Mouse (Mus musculus): ENCODE data around the gene Traf3ip2. TPM values are rescaled to one million over a fixed set of nuclear protein-coding genes. Genes with fewer than 3 reads are reported as not detected.

Traf3ip2 gene
- polyA plus RNA-seq (2016; fragmentation: Nextera tagmentation; extraction: Ambion mirVana), result 5.5 and 9.5 TPM in 2 replicates

GRCm38 (mm10) chr10:39612633-39612988, at the start of gene Traf3ip2:
Gene Traf3ip2 (plus strand): TSS chr10:39612934.
- H3K27ac ChIP-seq (replicated peaks), result peak within 1 kb of the TSS; percentile 78
- no peaks in the 10 kb centered on the region for H3K36me3 ChIP-seq
- H3K27me3 ChIP-seq (ENCODE audit: low read depth, poor library complexity, severe bottlenecking), result 0 out of 2 replicates have a peak, but pooled peaks cover 3% of the 10 kb centered on the region
- no peak for DNase-seq (ENCODE audit: low spot score)
- WGBS, result 57% methylated on average over 4 of the region's 4 CpGs
- peaks cover 33% of the 10 kb centered on the region for H3K4me1 ChIP-seq
- peak within 1 kb of the TSS; percentile 44 for H3K4me3 ChIP-seq
- H3K9me3 ChIP-seq (replicated peaks), result no peaks in the 10 kb centered on the region

GRCm38 (mm10) chr10:39563552-39564223, 49.0 kb upstream of the Traf3ip2 start:
- no peaks in the 10 kb centered on the region for H3K27me3 ChIP-seq (ENCODE audit: low read depth, poor library complexity, severe bottlenecking)
- H3K9me3 ChIP-seq (replicated peaks), result no peaks in the 10 kb centered on the region
- DNase-seq (ENCODE audit: low spot score), result peak; percentile 30
- H3K36me3 ChIP-seq, result peaks cover 21% of the 10 kb centered on the region
- WGBS, result 53% methylated on average over 24 of the region's 24 CpGs
- peaks cover 33% of the 10 kb centered on the region for H3K4me1 ChIP-seq
- H3K27ac ChIP-seq (replicated peaks), result peak overlapping the region; percentile 75
- no peak overlapping the region for H3K4me3 ChIP-seq

- Histone ChIP-seq H3K9me3 (replicated peaks) (no peaks in the 10 kb centered on the region), H3K4me1 (peaks cover 35% of the 10 kb centered on the region), H3K27ac (replicated peaks) (no peak overlapping the region), H3K36me3 (peaks cover 14% of the 10 kb centered on the region), H3K27me3 (ENCODE audit: low read depth, poor library complexity, severe bottlenecking) (no peaks in the 10 kb centered on the region), H3K4me3 (no peak overlapping the region)
- WGBS, result 89% methylated on average over 12 of the region's 12 CpGs
- no peak for DNase-seq (ENCODE audit: low spot score)
These were observed 45.8 kb upstream of the Traf3ip2 start for GRCm38 (mm10) chr10:39566901-39567300.

GRCm38 (mm10) chr10:39568991-39569390, 43.7 kb upstream of the Traf3ip2 start:
- no peak overlapping the region for H3K4me3 ChIP-seq
- H3K4me1 ChIP-seq, result peaks cover 35% of the 10 kb centered on the region
- H3K27me3 ChIP-seq (ENCODE audit: low read depth, poor library complexity, severe bottlenecking), result no peaks in the 10 kb centered on the region
- H3K9me3 ChIP-seq (replicated peaks), result no peaks in the 10 kb centered on the region
- peaks cover 14% of the 10 kb centered on the region for H3K36me3 ChIP-seq
- 91% methylated on average over 4 of the region's 4 CpGs for WGBS
- H3K27ac ChIP-seq (replicated peaks), result no peak overlapping the region
- no peak for DNase-seq (ENCODE audit: low spot score)

- no peaks in the 10 kb centered on the region for H3K9me3 ChIP-seq (replicated peaks)
- no peak for DNase-seq (ENCODE audit: low spot score)
- H3K36me3 ChIP-seq, result peaks cover 9% of the 10 kb centered on the region
- no peak overlapping the region for H3K4me3 ChIP-seq
- peak overlapping the region; percentile 35 for H3K27ac ChIP-seq (replicated peaks)
- WGBS, result 73% methylated on average over 7 of the region's 7 CpGs
- peaks cover 32% of the 10 kb centered on the region for H3K4me1 ChIP-seq
- no peaks in the 10 kb centered on the region for H3K27me3 ChIP-seq (ENCODE audit: low read depth, poor library complexity, severe bottlenecking)
These were observed 41.7 kb upstream of the Traf3ip2 start for GRCm38 (mm10) chr10:39571011-39571410.

- peaks cover 32% of the 10 kb centered on the region for H3K4me1 ChIP-seq
- H3K27ac ChIP-seq (replicated peaks), result peak overlapping the region; percentile 64
- no peak overlapping the region for H3K4me3 ChIP-seq
- 66% methylated on average over 9 of the region's 9 CpGs for WGBS
- peaks cover 4% of the 10 kb centered on the region for H3K36me3 ChIP-seq
- H3K9me3 ChIP-seq (replicated peaks), result no peaks in the 10 kb centered on the region
- H3K27me3 ChIP-seq (ENCODE audit: low read depth, poor library complexity, severe bottlenecking), result no peaks in the 10 kb centered on the region
- DNase-seq (ENCODE audit: low spot score), result no peak
These were observed 40.6 kb upstream of the Traf3ip2 start for GRCm38 (mm10) chr10:39572050-39572671.

- peak overlapping the region; percentile 64 for H3K27ac ChIP-seq (replicated peaks)
- no peak for DNase-seq (ENCODE audit: low spot score)
- peaks cover 35% of the 10 kb centered on the region for H3K4me1 ChIP-seq
- 0 out of 2 replicates have a peak, but pooled peaks cover 3% of the 10 kb centered on the region for H3K36me3 ChIP-seq
- H3K27me3 ChIP-seq (ENCODE audit: low read depth, poor library complexity, severe bottlenecking), result no peaks in the 10 kb centered on the region
- H3K9me3 ChIP-seq (replicated peaks), result no peaks in the 10 kb centered on the region
- no peak overlapping the region for H3K4me3 ChIP-seq
- 55% methylated on average over 6 of the region's 6 CpGs for WGBS
These were observed 40.1 kb upstream of the Traf3ip2 start for GRCm38 (mm10) chr10:39572672-39573051.

- DNase-seq (ENCODE audit: low spot score), result no peak
- no peaks in the 10 kb centered on the region for H3K27me3 ChIP-seq (ENCODE audit: low read depth, poor library complexity, severe bottlenecking)
- H3K4me3 ChIP-seq, result no peak overlapping the region
- H3K27ac ChIP-seq (replicated peaks), result no peak overlapping the region
- 87% methylated on average over 6 of the region's 6 CpGs for WGBS
- no peaks in the 10 kb centered on the region for H3K9me3 ChIP-seq (replicated peaks)
- no peaks in the 10 kb centered on the region for H3K36me3 ChIP-seq
- H3K4me1 ChIP-seq, result peaks cover 46% of the 10 kb centered on the region
These were observed 36.3 kb upstream of the Traf3ip2 start for GRCm38 (mm10) chr10:39576466-39576865.

GRCm38 (mm10) chr10:39580477-39580876, 32.3 kb upstream of the Traf3ip2 start:
- H3K4me3 ChIP-seq, result no peak overlapping the region
- no peaks in the 10 kb centered on the region for H3K9me3 ChIP-seq (replicated peaks)
- H3K4me1 ChIP-seq, result peaks cover 30% of the 10 kb centered on the region
- 66% methylated on average over 8 of the region's 8 CpGs for WGBS
- H3K36me3 ChIP-seq, result no peaks in the 10 kb centered on the region
- H3K27ac ChIP-seq (replicated peaks), result no peak overlapping the region
- H3K27me3 ChIP-seq (ENCODE audit: low read depth, poor library complexity, severe bottlenecking), result no peaks in the 10 kb centered on the region; the same call in 1 of the 2 replicates
- no peak for DNase-seq (ENCODE audit: low spot score)

GRCm38 (mm10) chr10:39582385-39582784, 30.3 kb upstream of the Traf3ip2 start:
- Histone ChIP-seq H3K27me3 (ENCODE audit: low read depth, poor library complexity, severe bottlenecking) (peaks cover 5% of the 10 kb centered on the region), H3K27ac (replicated peaks) (no peak overlapping the region), H3K4me1 (peaks cover 34% of the 10 kb centered on the region), H3K9me3 (replicated peaks) (no peaks in the 10 kb centered on the region), H3K36me3 (no peaks in the 10 kb centered on the region), H3K4me3 (no peak overlapping the region)
- no peak for DNase-seq (ENCODE audit: low spot score)
- 90% methylated on average over 2 of the region's 2 CpGs for WGBS

GRCm38 (mm10) chr10:39583718-39584117, 29.0 kb upstream of the Traf3ip2 start:
- WGBS, result 86% methylated on average over 12 of the region's 12 CpGs
- Histone ChIP-seq H3K27me3 (ENCODE audit: low read depth, poor library complexity, severe bottlenecking) (peaks cover 15% of the 10 kb centered on the region), H3K4me1 (peaks cover 41% of the 10 kb centered on the region), H3K27ac (replicated peaks) (no peak overlapping the region), H3K4me3 (no peak overlapping the region), H3K36me3 (no peaks in the 10 kb centered on the region), H3K9me3 (replicated peaks) (no peaks in the 10 kb centered on the region)
- no peak for DNase-seq (ENCODE audit: low spot score)

GRCm38 (mm10) chr10:39587290-39587925, 25.3 kb upstream of the Traf3ip2 start:
- Histone ChIP-seq H3K36me3 (no peaks in the 10 kb centered on the region), H3K27me3 (ENCODE audit: low read depth, poor library complexity, severe bottlenecking) (peaks cover 44% of the 10 kb centered on the region), H3K4me3 (no peak overlapping the region), H3K27ac (replicated peaks) (peak overlapping the region; percentile 50; the same call in 1 of the 2 replicates), H3K9me3 (replicated peaks) (no peaks in the 10 kb centered on the region), H3K4me1 (peaks cover 34% of the 10 kb centered on the region)
- WGBS, result 80% methylated on average over 5 of the region's 5 CpGs
- no peak for DNase-seq (ENCODE audit: low spot score)

Data from midbrain, embryonic 10.5 days (tissue).